Mouse (Mus musculus): ENCODE measurements at regions not wholly inside any gene's neighbourhood (a gene's known extent, or its start where the extent isn't known, plus 50 kb on each side); places are given as distances from the start of the nearest gene placed in this dataset.
A peak's percentile ranks its signal among the peaks of the same experiment; 100 is the strongest.

GRCm38 (mm10) chr2:117570987-117571386 lies 228.2 kb upstream of the Rasgrp1 start:
- Histone ChIP-seq H3K4me1 (ENCODE audit: control insufficient read depth, insufficient read depth, low read length) (no peaks in the 10 kb centered on the region), H3K79me2 (ENCODE audit: control insufficient read depth, insufficient read depth, low read length) (no peaks in the 10 kb centered on the region), H3K27ac (replicated peaks; ENCODE audit: insufficient read depth, low read depth, low read length) (no peak overlapping the region), H3K4me3 (ENCODE audit: insufficient read depth, low read depth, low read length) (no peak overlapping the region), H3K9ac (ENCODE audit: low read depth, low read length) (no peak overlapping the region), H3K36me3 (ENCODE audit: control insufficient read depth, insufficient read depth, low read length) (no peaks in the 10 kb centered on the region), H3K27me3 (ENCODE audit: control insufficient read depth, insufficient read depth, low read length) (no peaks in the 10 kb centered on the region)
- 77% methylated on average over 7 of the region's 7 CpGs for WGBS
- no peak for TF ChIP-seq CTCF (IDR thresholded peaks at IDR 0.05; ENCODE audit: low read depth, low read length)
- no peak for TF ChIP-seq POLR2A (IDR thresholded peaks at IDR 0.05; ENCODE audit: extremely low read depth, insufficient read depth, low read length)
- DNase-seq (ENCODE audit: extremely low read depth, low read depth, low spot score): no peak

- WGBS: 68% methylated on average over 3 of the region's 3 CpGs
- Histone ChIP-seq H3K27ac (replicated peaks; ENCODE audit: insufficient read depth, low read depth, low read length) (no peak overlapping the region), H3K79me2 (ENCODE audit: control insufficient read depth, insufficient read depth, low read length) (no peaks in the 10 kb centered on the region), H3K4me3 (ENCODE audit: insufficient read depth, low read depth, low read length) (no peak overlapping the region), H3K4me1 (ENCODE audit: control insufficient read depth, insufficient read depth, low read length) (no peaks in the 10 kb centered on the region), H3K27me3 (ENCODE audit: control insufficient read depth, insufficient read depth, low read length) (no peaks in the 10 kb centered on the region), H3K36me3 (ENCODE audit: control insufficient read depth, insufficient read depth, low read length) (no peaks in the 10 kb centered on the region), H3K9ac (ENCODE audit: low read depth, low read length) (no peak overlapping the region)
- DNase-seq (ENCODE audit: extremely low read depth, low read depth, low spot score): peak; percentile 6
- TF ChIP-seq CTCF (IDR thresholded peaks at IDR 0.05; ENCODE audit: low read depth, low read length) (no peak), POLR2A (IDR thresholded peaks at IDR 0.05; ENCODE audit: extremely low read depth, insufficient read depth, low read length) (no peak)
These were observed 244.6 kb upstream of the Rasgrp1 start for GRCm38 (mm10) chr2:117587381-117587780.

GRCm38 (mm10) chr2:117595028-117595427 lies 252.2 kb upstream of the Rasgrp1 start:
- Histone ChIP-seq H3K9ac (ENCODE audit: low read depth, low read length) (no peak overlapping the region), H3K4me1 (ENCODE audit: control insufficient read depth, insufficient read depth, low read length) (no peaks in the 10 kb centered on the region), H3K79me2 (ENCODE audit: control insufficient read depth, insufficient read depth, low read length) (no peaks in the 10 kb centered on the region), H3K4me3 (ENCODE audit: insufficient read depth, low read depth, low read length) (no peak overlapping the region), H3K36me3 (ENCODE audit: control insufficient read depth, insufficient read depth, low read length) (no peaks in the 10 kb centered on the region), H3K27me3 (ENCODE audit: control insufficient read depth, insufficient read depth, low read length) (no peaks in the 10 kb centered on the region), H3K27ac (replicated peaks; ENCODE audit: insufficient read depth, low read depth, low read length) (no peak overlapping the region)
- TF ChIP-seq POLR2A (IDR thresholded peaks at IDR 0.05; ENCODE audit: extremely low read depth, insufficient read depth, low read length) (no peak), CTCF (IDR thresholded peaks at IDR 0.05; ENCODE audit: low read depth, low read length) (no peak)
- WGBS: 52% methylated on average over 2 of the region's 2 CpGs
- no peak for DNase-seq (ENCODE audit: extremely low read depth, low read depth, low spot score)

- no peaks in the 10 kb centered on the region for H3K4me1 ChIP-seq (ENCODE audit: control insufficient read depth, insufficient read depth, low read length)
- no peak overlapping the region for H3K9ac ChIP-seq (ENCODE audit: low read depth, low read length)
- no peak for TF ChIP-seq CTCF (IDR thresholded peaks at IDR 0.05; ENCODE audit: low read depth, low read length)
- no peak for TF ChIP-seq POLR2A (IDR thresholded peaks at IDR 0.05; ENCODE audit: extremely low read depth, insufficient read depth, low read length)
- no peak overlapping the region for H3K4me3 ChIP-seq (ENCODE audit: insufficient read depth, low read depth, low read length)
- H3K27ac ChIP-seq (replicated peaks; ENCODE audit: insufficient read depth, low read depth, low read length): no peak overlapping the region
- no peaks in the 10 kb centered on the region for H3K27me3 ChIP-seq (ENCODE audit: control insufficient read depth, insufficient read depth, low read length)
- no peaks in the 10 kb centered on the region for H3K79me2 ChIP-seq (ENCODE audit: control insufficient read depth, insufficient read depth, low read length)
- DNase-seq (ENCODE audit: extremely low read depth, low read depth, low spot score): no peak
- no peaks in the 10 kb centered on the region for H3K36me3 ChIP-seq (ENCODE audit: control insufficient read depth, insufficient read depth, low read length)
These were observed 254.8 kb upstream of the Rasgrp1 start for GRCm38 (mm10) chr2:117597573-117597972.

GRCm38 (mm10) chr2:117614772-117615171 lies 272.0 kb upstream of the Rasgrp1 start:
- H3K9ac ChIP-seq (ENCODE audit: low read depth, low read length): no peak overlapping the region
- no peaks in the 10 kb centered on the region for H3K36me3 ChIP-seq (ENCODE audit: control insufficient read depth, insufficient read depth, low read length)
- H3K27me3 ChIP-seq (ENCODE audit: control insufficient read depth, insufficient read depth, low read length): no peaks in the 10 kb centered on the region
- DNase-seq (ENCODE audit: extremely low read depth, low read depth, low spot score): no peak
- TF ChIP-seq CTCF (IDR thresholded peaks at IDR 0.05; ENCODE audit: low read depth, low read length) (no peak), POLR2A (IDR thresholded peaks at IDR 0.05; ENCODE audit: extremely low read depth, insufficient read depth, low read length) (no peak)
- no peaks in the 10 kb centered on the region for H3K4me1 ChIP-seq (ENCODE audit: control insufficient read depth, insufficient read depth, low read length)
- no peak overlapping the region for H3K27ac ChIP-seq (replicated peaks; ENCODE audit: insufficient read depth, low read depth, low read length)
- 80% methylated on average over 1 of the region's 1 CpGs for WGBS
- H3K4me3 ChIP-seq (ENCODE audit: insufficient read depth, low read depth, low read length): no peak overlapping the region
- no peaks in the 10 kb centered on the region for H3K79me2 ChIP-seq (ENCODE audit: control insufficient read depth, insufficient read depth, low read length)

GRCm38 (mm10) chr2:117618063-117618462 lies 275.3 kb upstream of the Rasgrp1 start:
- no peak for DNase-seq (ENCODE audit: extremely low read depth, low read depth, low spot score)
- H3K27ac ChIP-seq (replicated peaks; ENCODE audit: insufficient read depth, low read depth, low read length): no peak overlapping the region
- H3K4me1 ChIP-seq (ENCODE audit: control insufficient read depth, insufficient read depth, low read length): no peaks in the 10 kb centered on the region
- no peaks in the 10 kb centered on the region for H3K36me3 ChIP-seq (ENCODE audit: control insufficient read depth, insufficient read depth, low read length)
- TF ChIP-seq CTCF (IDR thresholded peaks at IDR 0.05; ENCODE audit: low read depth, low read length) (no peak), POLR2A (IDR thresholded peaks at IDR 0.05; ENCODE audit: extremely low read depth, insufficient read depth, low read length) (no peak)
- no peak overlapping the region for H3K9ac ChIP-seq (ENCODE audit: low read depth, low read length)
- WGBS: 88% methylated on average over 3 of the region's 3 CpGs
- H3K4me3 ChIP-seq (ENCODE audit: insufficient read depth, low read depth, low read length): no peak overlapping the region
- H3K79me2 ChIP-seq (ENCODE audit: control insufficient read depth, insufficient read depth, low read length): no peaks in the 10 kb centered on the region
- H3K27me3 ChIP-seq (ENCODE audit: control insufficient read depth, insufficient read depth, low read length): no peaks in the 10 kb centered on the region

All from liver, adult 2 months (tissue).